Mouse (Mus musculus) cortical plate, adult 2 months (tissue): ENCODE measurements around the gene Kctd14. TPM values are rescaled to one million over a fixed set of nuclear protein-coding genes. Genes with fewer than 3 reads are reported as not detected.

Source experiments
- H3K27ac ChIP-seq: fragments of 200-500 bp; 2 replicates; pipeline ENCODE4 v1.5.1; 2012; ENCODE audit warnings: low read length, control low read depth, inconsistent platforms; ENCODE audit not compliant: insufficient read depth
- H3K4me1 ChIP-seq: fragments of 200-500 bp; 2 replicates; pipeline ENCODE4 v1.6.1; 2011; ENCODE audit warnings: low read length; ENCODE audit not compliant: control insufficient read depth, insufficient read depth
- H3K4me3 ChIP-seq: fragments of 200-500 bp; 2 replicates; pipeline ENCODE4 v1.5.1; 2011; ENCODE audit warnings: mild to moderate bottlenecking, low read length, control low read depth; ENCODE audit not compliant: insufficient read depth
- CTCF ChIP-seq: fragments of 200-500 bp; IDR thresholded peaks from 2 replicates; pipeline ENCODE4 v1.5.1; 2011; ENCODE audit warnings: mild to moderate bottlenecking, control low read depth, low read length; ENCODE audit not compliant: insufficient read depth; ENCODE audit errors: extremely low read depth
- POLR2A ChIP-seq: fragments of 200-500 bp; IDR thresholded peaks from 2 replicates; pipeline ENCODE4 v1.6.1; 2011; ENCODE audit warnings: mild to moderate bottlenecking, low read length, control low read depth; ENCODE audit not compliant: insufficient read depth; ENCODE audit errors: extremely low read depth
- polyA plus RNA-seq: library from polyadenylated mRNA; depleted of rRNA; stranded (reverse); fragments of >200 nt; gene quantifications from 2 replicates; pipeline ENCODE4 v1.2.3, GENCODE M21; 2012; rRNA removed

Gene Kctd14
- polyA plus RNA-seq, 1 experiment: 4.0 TPM

GRCm38 (mm10) chr7:97479349-97479748, 28.2 kb downstream of the Kctd14 start:
- H3K4me1 ChIP-seq: no peaks in the 10 kb centered on the region; the same call in 1 of the 2 replicates
- no peak for TF ChIP-seq CTCF
- TF ChIP-seq POLR2A: no peak
- no peak overlapping the region for H3K27ac ChIP-seq
- H3K4me3 ChIP-seq: no peak overlapping the region

- H3K4me1 ChIP-seq: no peaks in the 10 kb centered on the region; the same call in 1 of the 2 replicates
- no peak overlapping the region for H3K27ac ChIP-seq
- TF ChIP-seq CTCF: no peak
- no peak for TF ChIP-seq POLR2A
- no peak overlapping the region; the same call in 1 of the 2 replicates for H3K4me3 ChIP-seq
These were observed 29.2 kb downstream of the Kctd14 start for GRCm38 (mm10) chr7:97480290-97480689.

DNA sequence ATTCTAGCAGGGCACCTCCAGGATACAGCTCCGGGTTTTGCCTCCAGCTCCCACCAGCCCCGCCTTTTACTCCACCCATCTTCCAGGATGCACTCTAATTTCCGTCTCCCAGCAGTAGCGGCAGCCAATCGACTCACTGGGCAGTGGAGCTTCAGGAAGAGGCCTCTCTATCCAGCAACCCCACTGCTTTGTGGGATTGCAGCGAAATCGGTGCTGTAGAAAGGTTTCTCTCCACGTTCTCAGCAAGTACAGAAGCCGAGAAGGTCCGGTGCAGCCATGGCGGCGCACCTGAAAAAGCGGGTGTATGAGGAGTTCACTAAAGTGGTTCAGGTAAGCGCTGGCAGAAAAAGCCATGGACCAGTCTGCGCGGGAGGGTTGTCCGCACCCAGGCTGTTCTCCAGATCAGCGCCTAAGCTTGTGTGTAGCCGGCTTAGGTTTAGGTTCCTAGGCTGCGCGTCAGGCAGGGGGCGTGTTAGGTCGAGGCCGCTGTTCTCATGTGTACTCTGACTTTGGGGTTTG, 29.8 kb downstream of the Kctd14 start, which contains the start of gene Ints4:
Ints4 (plus strand) TSS at position 136 of the 519 bp plus-strand sequence.
- Histone ChIP-seq H3K4me3 (peak within 1 kb of the TSS; percentile 65), H3K4me1 (no peaks in the 10 kb centered on the region; the same call in 1 of the 2 replicates), H3K27ac (no peak within 1 kb of the TSS)
- TF ChIP-seq CTCF (no peak), POLR2A (peak; percentile 67; the same call in 1 of the 2 replicates)

DNA sequence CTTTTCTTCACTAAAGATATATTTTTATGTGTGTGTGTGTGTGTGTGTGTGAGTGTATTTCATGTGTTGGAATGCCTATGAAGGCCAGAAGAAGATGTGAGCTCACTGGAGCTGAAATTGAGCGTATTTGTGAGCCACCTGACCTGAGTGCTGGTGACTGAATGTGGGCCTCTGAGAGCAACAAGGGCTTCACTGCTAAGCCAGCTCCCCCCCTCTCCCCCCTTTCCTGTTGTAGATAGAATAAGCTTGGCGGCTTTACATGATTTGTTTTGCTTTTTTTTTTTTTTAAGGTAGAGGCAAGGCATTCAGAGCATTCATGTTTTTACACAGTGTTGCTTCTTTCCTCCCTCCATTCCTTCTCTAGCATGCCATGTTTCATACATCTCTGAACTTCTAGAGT, 32.3 kb downstream of the Kctd14 start:
- Histone ChIP-seq H3K27ac (no peak overlapping the region), H3K4me3 (no peak overlapping the region), H3K4me1 (no peaks in the 10 kb centered on the region; the same call in 1 of the 2 replicates)
- TF ChIP-seq CTCF (no peak), POLR2A (no peak)

GRCm38 (mm10) chr7:97491157-97491556, 40.0 kb downstream of the Kctd14 start:
- TF ChIP-seq CTCF (no peak), POLR2A (no peak)
- H3K4me3 ChIP-seq: no peak overlapping the region
- no peaks in the 10 kb centered on the region; the same call in 1 of the 2 replicates for H3K4me1 ChIP-seq
- H3K27ac ChIP-seq: no peak overlapping the region

DNA sequence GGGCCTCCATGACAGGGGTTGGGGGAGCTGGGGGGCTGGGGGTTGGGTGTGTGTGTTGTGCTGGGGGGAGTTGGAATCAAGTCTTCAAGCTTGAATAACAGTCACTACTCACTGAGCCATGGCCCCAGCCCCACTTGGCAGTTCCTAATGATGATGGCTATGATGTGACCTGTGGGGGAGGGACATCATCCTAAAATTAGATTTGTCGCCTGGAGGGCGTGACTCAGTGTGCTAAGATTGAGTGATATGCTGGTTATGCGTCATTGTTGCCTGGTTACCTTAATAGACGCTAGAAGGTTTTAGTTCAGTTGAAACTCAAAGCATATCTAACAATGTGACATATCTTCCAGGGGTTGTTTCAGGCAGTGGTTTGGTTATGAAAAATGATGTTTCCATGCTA, 41.3 kb downstream of the Kctd14 start:
- H3K27ac ChIP-seq: no peak overlapping the region
- TF ChIP-seq POLR2A: no peak
- TF ChIP-seq CTCF: no peak
- no peak overlapping the region for H3K4me3 ChIP-seq
- H3K4me1 ChIP-seq: no peaks in the 10 kb centered on the region; the same call in 1 of the 2 replicates

GRCm38 (mm10) chr7:97495052-97495451, 43.9 kb downstream of the Kctd14 start:
- Histone ChIP-seq H3K4me1 (no peaks in the 10 kb centered on the region; the same call in 1 of the 2 replicates), H3K4me3 (no peak overlapping the region), H3K27ac (no peak overlapping the region)
- TF ChIP-seq CTCF (no peak), POLR2A (no peak)

- TF ChIP-seq POLR2A (no peak), CTCF (no peak)
- H3K4me1 ChIP-seq: no peaks in the 10 kb centered on the region
- no peak overlapping the region for H3K27ac ChIP-seq
- H3K4me3 ChIP-seq: no peak overlapping the region
These were observed 49.6 kb downstream of the Kctd14 start for GRCm38 (mm10) chr7:97500555-97501209.

Other genes starting within 250 kb of the Kctd14 start
- 15.9 and 16.4 TPM in 2 replicates for gene Usp35, start 119.3 kb upstream of the Kctd14 start, polyA plus RNA-seq
- 14.3 and 14.8 TPM in 2 replicates for gene Kctd21, start 119.0 kb upstream of the Kctd14 start, polyA plus RNA-seq
- gene Alg8, start 79.7 kb upstream of the Kctd14 start, polyA plus RNA-seq: 11.9 and 13.2 TPM in 2 replicates
- gene Ndufc2, start 51.3 kb upstream of the Kctd14 start, polyA plus RNA-seq: 215 and 243 TPM in 2 replicates
- 53.6 and 56.8 TPM in 2 replicates for gene Thrsp, start 33.6 kb upstream of the Kctd14 start, polyA plus RNA-seq
- gene Ints4, start 29.6 kb downstream of the Kctd14 start, polyA plus RNA-seq: 49.8 and 52.8 TPM in 2 replicates
- gene Aamdc, start 128.2 kb downstream of the Kctd14 start, polyA plus RNA-seq: 61.6 and 65.2 TPM in 2 replicates
- 14.0 and 14.8 TPM in 2 replicates for gene Rsf1, start 128.6 kb downstream of the Kctd14 start, polyA plus RNA-seq
- 86.9 and 90.4 TPM in 2 replicates for gene Clns1a, start 245.3 kb downstream of the Kctd14 start, polyA plus RNA-seq